Mouse (Mus musculus) heart, adult 2 months (tissue): ENCODE results near the gene Cchcr1.

Experiments used
- CTCF ChIP-seq: fragments of 200-600 bp; IDR thresholded peaks from 2 replicates; pipeline ENCODE4 v1.8.1; 2022; ENCODE audit warnings: antibody characterized with exemption, mild to moderate bottlenecking, moderate library complexity
- POLR2A ChIP-seq: fragments of 200-500 bp; IDR thresholded peaks from 2 replicates; pipeline ENCODE4 v1.6.1; 2011; ENCODE audit warnings: mild to moderate bottlenecking, low read depth, low read length, control low read depth; ENCODE audit not compliant: insufficient read depth

GRCm38 (mm10) chr17:35538476-35538875 is 21.6 kb downstream of the Cchcr1 start:
- TF ChIP-seq CTCF (no peak), POLR2A (no peak)
